Mouse (Mus musculus) embryo, embryonic 10 days (tissue): ENCODE results near the gene Adipor2.
"Not testable (repeated sequence)": the region's sequence is repeated elsewhere in the genome, so short reads cannot be mapped to it uniquely, and the experiment has no call there.

Source experiments
- DNase-seq: peaks from one replicate; pipeline ENCODE4 v3.0.0-alpha.2; 2015; ENCODE audit warnings: low spot score

Adipor2 gene

DNA sequence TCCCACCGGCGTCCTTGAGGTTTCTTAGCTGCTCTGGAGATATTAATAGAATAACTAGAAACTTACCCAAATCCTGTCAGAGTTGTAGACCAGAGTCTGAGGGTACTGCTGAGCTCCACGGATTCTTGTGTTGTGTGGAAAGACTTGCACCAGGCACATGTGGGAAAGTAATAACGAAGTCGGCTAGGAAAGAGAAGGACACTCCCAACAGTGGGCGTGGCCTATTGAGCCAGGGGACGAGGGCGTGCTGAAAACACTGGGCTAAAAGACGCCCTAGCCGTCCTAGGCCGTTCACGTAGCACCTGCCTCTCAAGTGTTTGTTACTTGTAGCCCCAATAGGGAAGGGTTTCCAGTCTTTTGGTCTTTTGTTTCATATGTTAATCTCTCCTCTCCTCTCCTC, at the start of gene Adipor2:
TSS of gene Adipor2 (minus strand) at position 351 of the 400 bp plus-strand sequence.
- DNase-seq, result peak; percentile 93

DNA sequence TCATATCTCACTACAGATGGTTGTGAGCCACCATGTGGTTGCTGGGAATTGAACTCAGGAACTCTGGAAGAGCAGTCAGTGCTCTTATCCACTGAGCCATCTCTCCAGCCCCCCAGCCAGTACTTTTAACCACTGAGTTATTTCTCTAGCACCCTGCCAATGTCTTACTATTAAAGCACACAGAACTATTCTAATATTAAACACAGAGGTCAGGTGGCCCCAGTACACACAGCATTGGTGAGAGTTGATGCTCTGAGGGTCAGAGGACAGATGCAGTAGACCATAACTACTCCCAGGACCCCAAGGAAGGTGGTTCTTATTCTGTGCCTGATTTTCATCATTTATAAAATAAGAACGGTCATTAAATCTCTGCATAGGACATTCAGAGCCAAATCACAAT, 48.7 kb upstream of the Adipor2 start:
- DNase-seq, result no peak

DNA sequence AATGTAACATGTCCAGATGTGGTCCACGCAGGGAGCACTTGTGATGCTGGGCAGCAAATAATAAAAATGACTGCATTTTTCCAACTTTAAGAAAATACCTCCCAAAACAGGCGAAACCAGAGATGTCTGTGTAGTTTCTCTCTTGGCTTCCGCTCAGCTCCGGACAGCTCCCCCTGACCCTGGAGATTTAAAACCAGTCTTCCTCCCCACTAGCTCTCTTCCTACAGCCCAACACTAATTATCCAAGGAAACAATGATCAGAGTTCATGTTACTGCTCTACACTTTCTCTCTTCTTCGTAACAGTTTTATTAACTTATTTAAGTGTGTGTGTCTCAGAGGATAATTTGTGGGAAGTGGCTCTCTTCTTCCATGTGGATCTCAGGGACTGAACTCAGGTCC, 42.9 kb upstream of the Adipor2 start:
- no peak for DNase-seq

DNA sequence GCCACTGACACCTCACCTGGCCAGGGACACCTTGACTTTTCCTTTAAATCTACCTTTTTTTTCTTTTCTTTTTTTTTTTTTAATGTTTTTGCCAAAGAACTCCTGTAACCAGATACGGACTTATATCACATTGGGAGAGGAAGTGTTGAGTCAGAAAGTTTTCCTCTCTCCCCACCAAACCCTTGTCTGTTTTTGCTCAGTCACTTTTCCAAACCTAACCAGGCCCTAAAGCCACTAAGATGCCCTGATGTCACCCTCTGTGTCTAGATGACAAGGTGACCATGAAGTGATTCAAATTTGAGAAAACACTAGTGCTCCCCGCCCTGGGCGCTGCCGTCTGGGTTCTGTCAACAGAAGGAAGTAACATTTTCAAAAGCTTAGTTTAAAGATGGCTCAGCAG, 41.5 kb upstream of the Adipor2 start:
- no peak for DNase-seq

DNA sequence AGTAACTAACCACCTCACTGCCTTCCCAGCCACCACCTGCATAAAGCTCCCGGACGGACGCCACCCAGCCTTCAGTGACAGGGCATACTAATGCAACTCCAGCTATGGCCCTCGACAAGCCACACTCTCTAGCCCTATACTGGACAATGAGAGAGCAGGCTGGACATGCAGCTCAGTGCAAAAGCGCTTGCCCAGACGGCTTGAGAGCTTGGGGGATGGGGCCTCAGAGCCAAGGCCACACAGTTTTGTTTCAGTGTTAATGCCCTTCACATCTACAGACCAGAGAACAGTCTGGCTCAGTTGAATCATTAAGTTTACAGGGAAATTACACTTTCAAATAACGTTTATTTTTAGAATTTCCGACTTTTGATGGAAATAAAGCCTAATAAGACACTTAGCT, 40.7 kb upstream of the Adipor2 start:
- DNase-seq, result no peak

DNA sequence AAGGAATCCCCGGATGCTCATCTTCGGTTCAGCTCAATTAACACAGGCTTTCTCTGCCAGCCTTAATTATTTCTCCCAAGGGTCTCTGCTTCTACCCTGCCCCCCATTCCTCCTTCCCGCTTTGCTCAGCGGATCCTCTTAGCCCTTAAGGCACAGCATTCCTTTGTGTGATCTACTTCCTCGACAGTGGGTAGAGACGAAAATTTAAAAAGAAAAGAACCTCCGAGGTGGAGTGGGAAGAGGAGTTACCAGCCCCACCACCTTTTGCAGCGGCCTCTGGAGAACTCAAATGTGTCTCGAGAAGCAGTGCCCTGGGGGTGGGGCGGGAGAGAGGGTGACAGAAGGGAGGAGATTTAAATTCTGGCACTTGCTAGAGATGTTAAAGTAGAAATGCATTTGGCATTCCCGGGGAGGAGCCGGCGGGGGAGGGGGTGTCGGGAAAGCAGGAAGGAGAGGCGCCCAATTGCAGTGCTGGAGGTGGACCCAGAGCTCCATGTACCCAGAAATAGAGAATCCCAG, 34.5 kb upstream of the Adipor2 start:
- peak; percentile 55 for DNase-seq

DNA sequence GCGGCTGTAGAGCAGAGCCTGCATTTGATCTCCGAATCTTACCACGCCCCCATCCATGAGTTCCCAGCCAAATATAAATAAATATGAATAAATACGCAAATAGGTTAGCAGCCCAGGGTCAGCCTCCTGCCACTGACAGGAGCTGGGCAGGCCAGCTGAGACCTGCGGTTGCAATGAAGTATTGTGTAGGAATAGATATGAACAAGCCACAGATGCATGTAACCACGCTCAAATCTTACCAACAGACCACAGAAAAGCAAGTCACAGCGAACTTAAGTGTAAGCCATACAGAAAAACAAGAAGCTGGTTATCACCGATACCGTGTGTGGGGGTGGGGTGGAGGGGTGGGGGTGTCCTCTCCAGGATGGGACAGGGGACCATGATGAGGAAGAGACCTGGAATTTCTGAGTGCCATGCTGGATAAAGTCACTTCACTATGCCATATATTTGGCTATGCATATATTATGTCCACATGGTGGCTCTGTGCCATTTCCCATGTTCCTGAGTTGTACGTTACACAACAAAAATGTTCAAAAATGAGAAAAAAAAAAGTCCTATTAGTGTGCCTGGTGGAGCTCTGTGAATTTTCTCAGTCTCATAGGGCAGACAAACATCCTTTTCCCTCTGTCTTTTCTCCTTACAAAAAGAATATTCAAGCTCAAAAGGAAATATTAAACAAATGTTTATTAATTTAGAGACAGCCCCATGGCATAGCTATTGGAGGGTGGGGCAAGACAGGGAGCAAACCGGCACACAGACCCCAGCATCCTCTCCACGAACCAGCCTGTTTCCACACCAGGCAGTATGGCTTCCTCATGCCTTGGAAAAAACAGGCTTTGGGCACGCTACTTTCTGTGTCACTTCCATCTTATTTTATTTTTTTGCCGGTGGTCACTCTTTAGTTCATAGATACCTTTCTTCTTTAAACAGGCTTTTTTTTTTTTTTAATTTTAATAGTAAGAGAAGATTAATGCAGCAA, 33.8 kb upstream of the Adipor2 start:
- no peak for DNase-seq

DNA sequence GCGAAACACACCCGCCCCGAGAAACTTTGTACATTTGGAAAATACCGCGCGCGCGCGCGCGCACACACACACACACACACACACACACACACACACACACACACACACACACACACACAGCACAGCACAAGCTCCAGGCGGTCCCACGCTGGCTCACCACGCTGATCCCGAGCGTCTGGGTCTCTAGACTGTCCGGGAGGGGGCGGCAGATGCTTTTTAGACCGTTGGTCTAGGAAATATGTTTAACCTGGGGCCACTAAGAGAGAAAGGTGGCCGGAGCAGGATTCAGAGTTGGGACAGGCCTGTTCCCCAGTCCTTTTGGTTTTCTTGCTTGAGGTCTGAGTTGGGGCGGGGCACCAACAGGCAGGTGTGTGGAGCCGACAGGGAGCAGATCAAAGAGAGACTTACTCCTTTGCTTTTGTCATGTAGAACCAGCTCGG, 31.6 kb upstream of the Adipor2 start:
- DNase-seq, result peak; percentile 77

DNA sequence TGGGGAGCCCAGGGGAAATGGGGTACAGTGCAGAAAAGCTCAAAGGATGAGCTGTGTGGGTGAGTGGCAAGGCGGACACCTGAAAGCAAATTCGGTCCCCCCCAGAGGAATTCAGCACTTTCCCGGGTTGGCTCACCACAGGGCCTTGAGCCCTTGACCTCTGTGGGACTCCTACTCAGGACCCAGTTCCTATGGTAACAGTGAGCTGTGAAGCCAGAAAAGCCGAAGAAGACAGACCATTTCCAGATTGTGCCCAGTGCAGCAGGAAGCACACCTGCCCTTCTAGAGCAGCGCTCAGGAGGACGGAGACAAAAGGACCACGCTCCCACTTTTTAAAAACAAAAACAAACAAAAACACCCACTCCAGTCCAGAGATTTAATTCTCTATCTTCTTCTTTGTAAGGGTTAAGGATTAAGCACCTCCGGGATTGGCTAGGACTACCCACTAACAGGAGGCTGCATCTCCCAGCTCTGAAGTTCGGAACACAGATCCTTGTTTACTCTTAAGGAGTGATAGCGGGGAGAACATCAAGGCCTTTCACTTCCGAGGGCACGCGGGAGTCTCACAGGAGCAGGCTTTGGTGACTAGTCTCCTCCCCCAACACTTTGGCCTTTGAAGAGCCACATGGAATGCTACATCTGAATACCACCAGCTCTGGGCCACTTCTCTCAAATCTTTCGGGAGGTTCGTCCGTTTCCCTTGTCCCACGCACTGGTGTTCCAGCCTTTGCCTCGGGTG, 31.0 kb upstream of the Adipor2 start:
- DNase-seq, result peak; percentile 68

DNA sequence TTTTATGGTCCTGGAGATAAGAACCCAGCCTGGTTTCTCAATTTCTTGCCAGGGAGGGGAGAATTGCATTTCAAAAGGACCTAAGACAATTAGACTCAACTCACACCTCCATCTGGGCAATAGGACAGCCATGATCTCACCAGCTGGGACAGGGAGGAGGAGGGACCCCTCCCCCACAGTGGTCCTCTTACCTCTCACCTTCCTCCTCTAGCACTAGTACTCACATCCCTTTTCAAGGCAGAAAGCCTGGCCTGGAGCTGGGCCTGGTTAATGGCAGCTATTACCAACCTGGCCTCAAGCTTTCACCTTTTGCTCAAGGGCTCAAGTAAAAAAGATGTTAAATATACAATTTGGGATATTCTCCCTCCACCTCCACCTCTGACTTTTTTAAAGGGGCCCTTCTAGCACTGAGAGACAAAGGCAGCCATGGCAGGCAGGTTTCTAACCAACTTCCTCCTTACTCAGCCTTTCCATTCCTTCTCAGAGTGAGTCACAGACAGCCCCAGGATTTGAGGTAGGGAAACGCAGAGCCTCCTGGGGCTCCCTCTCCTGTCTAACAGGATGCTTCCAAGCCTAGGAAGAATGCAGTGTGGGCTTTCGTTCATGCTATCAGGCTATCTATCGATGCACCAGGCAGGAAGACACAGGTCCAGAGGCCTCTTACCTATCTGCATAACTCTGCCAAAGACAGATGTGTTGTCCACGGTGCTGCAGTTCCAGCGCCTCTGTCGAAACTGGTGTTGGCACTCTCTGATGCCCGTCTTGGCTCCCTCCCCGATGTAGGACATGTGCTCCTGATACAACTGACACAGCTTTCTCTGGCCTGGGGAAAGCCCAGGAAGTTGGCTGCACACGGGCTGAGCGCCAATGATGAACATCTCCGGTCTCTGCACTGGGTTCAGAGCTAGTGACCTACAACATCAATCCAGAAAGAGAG, 28.4 kb upstream of the Adipor2 start:
- no peak for DNase-seq

DNA sequence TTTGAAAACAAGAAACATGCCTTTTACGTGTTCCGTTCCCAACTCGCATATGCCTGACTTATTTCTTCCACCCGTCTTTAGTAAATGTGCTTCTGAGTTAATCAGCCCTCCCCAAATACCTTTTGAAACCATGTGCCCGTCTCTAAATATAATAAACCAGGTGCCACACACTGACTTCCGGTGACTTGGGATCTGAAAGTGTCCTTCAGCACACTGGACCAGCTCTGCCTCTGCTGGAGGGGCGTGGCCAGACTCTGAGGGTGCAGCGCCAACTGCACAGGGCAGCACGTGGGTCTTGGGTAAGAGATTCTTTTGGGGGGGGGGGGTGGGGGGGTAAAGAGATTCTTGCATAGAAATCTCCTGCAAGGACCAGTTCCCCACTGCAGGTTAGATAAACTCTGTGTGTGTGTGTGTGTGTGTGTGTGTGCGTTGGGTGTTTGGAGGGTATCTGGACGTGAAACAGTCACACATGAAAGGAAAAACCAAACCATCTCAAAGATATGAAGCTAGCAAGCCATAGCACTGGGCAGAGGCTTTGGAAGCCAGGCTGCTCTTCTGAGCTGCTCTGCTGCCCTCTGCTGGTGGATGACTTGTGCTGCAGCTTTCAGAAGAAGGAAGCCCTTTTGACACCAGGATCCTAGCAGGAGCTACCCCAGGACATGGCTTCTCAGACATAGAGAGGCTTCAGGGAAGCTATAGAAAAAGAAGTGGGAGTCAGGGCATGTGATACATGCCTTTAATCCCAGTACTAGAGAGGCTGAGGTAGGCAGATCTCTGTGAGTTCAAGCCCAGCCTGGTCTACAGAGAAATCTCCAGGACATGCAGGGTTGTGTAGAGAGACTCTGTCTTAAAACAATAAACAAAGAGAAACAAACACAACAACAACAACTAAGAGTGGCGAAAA, 26.5 kb upstream of the Adipor2 start:
- DNase-seq, result peak; percentile 95

DNA sequence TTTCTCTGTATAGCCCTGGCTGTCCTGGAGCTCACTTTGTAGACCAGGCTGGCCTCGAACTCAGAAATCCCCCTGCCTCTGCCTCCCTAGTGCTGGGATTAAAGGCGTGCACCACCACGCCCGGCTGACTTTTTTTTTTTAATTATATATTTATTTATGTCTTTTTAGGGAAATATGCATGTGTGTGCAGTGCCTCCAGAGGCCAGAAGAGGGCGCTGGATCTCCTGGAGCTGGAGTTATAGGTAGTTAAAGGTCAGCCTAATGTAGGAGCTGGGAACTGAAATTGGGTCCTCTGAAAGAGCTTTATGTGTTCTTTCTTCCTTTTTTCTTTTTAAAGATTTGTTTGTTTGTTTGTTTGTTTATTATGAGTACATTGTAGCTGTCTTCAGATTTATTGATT, 25.2 kb upstream of the Adipor2 start:
- not testable (repeated sequence) for DNase-seq

DNA sequence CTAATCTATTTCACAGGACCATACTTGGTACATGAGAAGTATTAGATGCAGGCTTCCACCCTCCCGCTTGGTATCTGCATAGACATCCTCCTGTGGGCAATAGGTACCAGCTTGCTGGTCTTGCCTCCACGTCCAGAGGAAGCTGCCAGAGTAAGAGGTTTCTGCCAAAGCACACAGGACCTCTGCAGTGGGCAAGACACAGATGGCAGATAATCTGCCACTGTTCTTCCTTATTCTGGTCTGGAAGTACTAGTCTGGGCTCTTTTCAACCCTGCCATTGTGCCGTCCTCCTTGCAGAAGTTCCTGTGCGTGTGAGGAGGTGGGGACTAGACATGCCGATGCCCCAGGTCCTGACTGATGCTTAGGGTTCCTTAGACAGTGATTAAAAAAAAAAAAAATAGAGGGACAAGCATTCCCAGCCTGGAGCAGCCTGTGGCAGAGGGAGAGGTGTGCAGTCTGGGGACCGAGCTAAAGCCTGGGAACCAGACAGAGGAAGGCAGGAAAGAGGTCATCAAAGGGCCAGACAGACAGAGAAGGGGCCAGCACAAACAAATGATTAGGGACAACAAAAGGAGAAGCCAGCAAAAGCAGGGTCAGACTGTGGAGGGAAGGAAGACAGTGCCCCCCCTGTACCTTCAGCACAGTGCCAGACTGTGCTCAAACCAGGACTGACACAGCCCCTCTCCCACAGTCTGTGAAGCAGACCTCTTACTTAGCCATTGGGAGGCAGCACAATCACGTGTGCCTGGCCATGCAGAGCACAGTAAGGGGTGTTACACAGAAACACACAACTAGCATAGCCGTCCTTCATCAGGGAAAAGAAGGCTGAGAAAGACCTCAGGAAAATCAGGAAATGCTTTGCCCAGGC, 20.6 kb upstream of the Adipor2 start:
- DNase-seq, result peak; percentile 46

DNA sequence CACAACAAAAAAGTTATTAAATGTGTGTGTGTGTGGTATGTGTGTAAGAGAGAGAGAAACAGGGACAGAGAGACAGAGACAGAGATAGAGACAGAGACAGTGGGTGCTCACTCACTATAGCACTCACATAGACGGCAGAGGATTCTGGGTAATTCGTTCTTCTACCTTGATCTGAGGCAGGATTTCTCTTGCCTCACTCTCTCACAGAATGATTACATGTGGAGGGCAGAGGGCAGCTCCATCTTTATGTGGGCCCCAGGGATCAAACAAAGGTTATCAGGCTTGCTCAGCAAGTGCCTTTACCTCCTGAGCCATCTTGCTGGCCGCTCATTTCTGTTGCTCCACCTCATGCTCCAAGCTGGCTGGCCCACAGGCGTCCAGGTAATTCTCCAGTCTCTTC, 16.9 kb upstream of the Adipor2 start:
- no peak for DNase-seq

DNA sequence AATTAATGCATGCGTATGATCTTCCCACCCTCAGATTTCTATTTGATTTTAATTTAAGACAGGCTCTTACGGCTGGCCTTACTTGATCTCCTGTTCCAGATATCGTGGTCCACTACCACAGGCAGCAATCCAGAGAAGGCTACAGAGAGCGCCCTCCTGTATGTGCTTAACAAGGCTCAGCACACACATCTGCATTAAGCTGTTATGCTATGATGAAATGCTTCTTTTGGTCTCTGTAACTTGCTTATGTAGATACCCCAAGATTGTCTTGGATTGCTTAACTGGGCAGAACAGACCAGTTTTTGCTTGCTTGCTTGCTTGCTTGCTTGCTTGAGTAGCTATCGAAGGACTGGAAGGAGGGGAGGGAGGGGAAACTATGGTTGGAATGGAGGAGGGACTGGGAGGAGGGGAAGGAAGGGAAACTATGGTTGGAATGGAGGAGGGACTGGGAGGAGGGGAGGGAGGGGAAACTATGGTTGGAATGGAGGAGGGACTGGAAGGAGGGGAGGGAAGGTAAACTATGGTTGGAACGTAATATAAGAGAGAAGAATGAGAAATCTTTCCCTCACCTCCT, 14.3 kb upstream of the Adipor2 start:
- no peak for DNase-seq

DNA sequence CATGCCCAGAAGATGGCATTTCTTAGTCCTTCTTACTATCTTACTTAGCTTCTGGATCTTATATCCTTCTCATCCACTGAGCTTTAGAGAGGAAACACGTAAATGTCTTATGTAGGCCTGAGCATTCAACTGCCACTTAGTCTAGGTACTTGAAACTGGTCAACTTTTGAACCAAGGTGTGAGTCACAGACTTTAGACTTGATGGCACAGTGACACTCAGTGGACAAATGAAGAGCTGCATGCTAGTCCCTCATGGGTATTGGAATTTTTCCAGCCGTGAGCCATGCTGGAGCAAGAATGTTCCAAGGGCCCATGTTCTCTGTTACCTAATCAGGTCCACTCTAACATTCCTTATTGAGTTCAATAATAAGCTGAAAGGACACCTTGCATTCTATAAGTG, 13.0 kb upstream of the Adipor2 start:
- peak; percentile 67 for DNase-seq

DNA sequence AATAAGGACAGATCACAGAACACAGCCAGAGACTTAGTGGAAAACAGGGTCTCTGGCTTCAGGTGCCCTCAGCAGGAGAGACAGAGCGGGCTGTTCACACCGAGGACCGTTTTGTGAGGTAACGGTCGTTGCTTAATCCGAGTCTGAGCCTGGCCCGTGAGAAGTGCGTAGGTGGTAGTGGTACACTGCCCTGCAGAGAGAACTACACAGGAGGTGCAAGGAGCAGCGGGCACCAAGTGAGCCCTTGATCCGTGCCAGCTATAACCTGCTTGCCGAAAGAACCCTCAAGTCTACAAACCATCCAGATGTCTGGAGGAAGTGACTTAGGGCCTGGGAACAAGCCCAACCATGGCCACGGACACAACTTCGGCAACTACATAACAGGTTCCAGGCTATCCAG, 11.8 kb upstream of the Adipor2 start:
- no peak for DNase-seq

DNA sequence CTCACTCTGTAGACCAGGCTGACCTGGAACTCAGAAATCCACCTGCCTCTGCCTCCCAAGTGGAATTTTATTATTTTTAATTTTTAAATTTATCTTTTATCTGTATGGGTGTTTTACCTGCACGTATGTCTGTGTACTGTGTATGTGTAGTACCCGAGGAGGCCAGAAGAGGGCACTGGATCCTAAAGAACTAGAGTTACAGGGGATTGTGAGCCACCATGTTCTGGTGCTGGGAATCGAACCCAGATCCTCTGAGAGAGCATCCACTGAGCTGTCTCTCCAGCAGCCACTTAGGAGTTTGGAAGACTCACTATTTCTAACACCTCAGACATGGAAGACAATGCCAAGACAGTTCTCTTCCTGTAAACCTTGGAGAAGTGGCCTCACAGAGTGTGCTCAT, 11.1 kb upstream of the Adipor2 start:
- no peak for DNase-seq

DNA sequence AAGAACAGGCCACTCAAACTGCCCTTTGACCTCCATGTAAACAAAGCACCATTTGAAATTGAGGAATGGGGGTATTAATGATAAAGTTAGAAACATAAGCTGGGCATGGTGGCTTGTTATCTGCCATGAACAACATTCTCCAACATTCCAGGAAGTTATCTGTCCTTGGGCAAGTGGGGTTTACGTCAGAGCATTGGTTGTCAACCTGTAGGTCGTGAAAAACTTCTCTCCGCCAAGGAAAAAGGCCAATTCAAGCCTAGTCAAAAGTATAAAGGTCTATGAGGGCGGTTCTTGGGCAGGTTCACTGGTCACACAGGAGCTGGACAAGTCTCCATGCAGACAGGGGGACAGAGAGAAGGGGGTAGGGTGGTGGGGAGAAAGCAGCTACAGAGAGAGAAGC, 3.5 kb upstream of the Adipor2 start:
- DNase-seq, result no peak
